Mouse (Mus musculus): ENCODE measurements at regions not wholly inside any gene's neighbourhood (a gene's known extent, or its start where the extent isn't known, plus 50 kb on each side); places are given as distances from the start of the nearest gene placed in this dataset.

DNA sequence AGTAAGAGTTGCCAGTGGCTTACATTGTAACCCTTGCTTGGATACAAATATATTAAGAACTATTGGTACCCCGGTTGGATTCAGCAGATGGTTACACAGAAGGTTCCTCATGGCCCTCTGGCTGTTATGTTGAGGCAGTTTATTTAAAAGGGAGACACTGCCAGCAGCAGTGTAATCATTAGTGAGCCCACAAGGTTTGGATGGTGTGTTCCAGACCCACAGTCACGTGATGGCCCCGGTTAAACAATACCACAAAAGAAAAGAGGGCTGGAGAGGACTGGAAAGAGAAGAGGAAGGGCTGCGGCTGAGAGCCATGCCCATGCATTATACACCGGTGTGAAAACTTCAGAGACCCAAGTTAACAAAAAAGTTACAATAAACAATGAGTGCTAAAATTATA, 392.4 kb upstream of the Pmfbp1 start:
- H3K4me3 ChIP-seq (ENCODE audit: control insufficient read depth, low read depth, low read length): no peak overlapping the region
- no peaks in the 10 kb centered on the region for H3K27me3 ChIP-seq (ENCODE audit: control insufficient read depth, insufficient read depth, low read length)
- no peaks in the 10 kb centered on the region for H3K4me1 ChIP-seq (ENCODE audit: control insufficient read depth, insufficient read depth, low read length)
- TF ChIP-seq POLR2A (IDR thresholded peaks at IDR 0.05; ENCODE audit: control insufficient read depth, low read depth, low read length): no peak
- TF ChIP-seq CTCF (IDR thresholded peaks at IDR 0.05; ENCODE audit: control insufficient read depth, insufficient read depth, insufficient replicate concordance, low read depth, low read length): no peak
- no peaks in the 10 kb centered on the region for H3K36me3 ChIP-seq (ENCODE audit: control insufficient read depth, insufficient read depth, low read length)
- H3K27ac ChIP-seq (ENCODE audit: control insufficient read depth, insufficient read depth, low read depth, low read length): no peak overlapping the region

DNA sequence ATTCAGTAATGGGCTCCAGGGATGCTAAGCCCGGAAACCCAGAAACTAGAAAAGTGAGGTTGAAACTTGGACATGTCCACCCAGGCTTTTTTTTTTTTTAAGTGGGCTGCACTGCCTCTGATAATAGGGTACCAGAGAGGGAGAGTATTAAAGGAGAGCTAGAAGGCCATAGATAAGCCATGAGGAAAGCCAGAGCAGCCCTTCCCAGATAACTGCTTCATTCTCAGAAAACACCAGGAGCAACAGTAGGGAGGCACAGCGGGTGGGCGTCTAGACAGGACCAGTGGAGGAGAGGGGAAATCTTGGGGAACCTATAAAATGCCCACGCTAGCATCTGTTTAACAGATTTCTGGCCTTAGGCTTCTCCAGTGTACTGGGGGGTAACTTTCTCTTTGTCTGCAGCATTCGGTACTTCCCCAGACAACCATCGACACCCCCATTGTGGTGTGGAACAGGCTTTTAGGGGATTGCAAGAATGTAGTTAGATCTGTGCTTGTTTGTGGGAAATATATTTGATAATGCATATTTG, 389.0 kb upstream of the Pmfbp1 start:
- no peak overlapping the region for H3K4me3 ChIP-seq (ENCODE audit: control insufficient read depth, low read depth, low read length)
- H3K36me3 ChIP-seq (ENCODE audit: control insufficient read depth, insufficient read depth, low read length): no peaks in the 10 kb centered on the region
- TF ChIP-seq POLR2A (IDR thresholded peaks at IDR 0.05; ENCODE audit: control insufficient read depth, low read depth, low read length): no peak
- no peak for TF ChIP-seq CTCF (IDR thresholded peaks at IDR 0.05; ENCODE audit: control insufficient read depth, insufficient read depth, insufficient replicate concordance, low read depth, low read length)
- no peaks in the 10 kb centered on the region for H3K27me3 ChIP-seq (ENCODE audit: control insufficient read depth, insufficient read depth, low read length)
- H3K27ac ChIP-seq (ENCODE audit: control insufficient read depth, insufficient read depth, low read depth, low read length): no peak overlapping the region
- no peaks in the 10 kb centered on the region for H3K4me1 ChIP-seq (ENCODE audit: control insufficient read depth, insufficient read depth, low read length)

DNA sequence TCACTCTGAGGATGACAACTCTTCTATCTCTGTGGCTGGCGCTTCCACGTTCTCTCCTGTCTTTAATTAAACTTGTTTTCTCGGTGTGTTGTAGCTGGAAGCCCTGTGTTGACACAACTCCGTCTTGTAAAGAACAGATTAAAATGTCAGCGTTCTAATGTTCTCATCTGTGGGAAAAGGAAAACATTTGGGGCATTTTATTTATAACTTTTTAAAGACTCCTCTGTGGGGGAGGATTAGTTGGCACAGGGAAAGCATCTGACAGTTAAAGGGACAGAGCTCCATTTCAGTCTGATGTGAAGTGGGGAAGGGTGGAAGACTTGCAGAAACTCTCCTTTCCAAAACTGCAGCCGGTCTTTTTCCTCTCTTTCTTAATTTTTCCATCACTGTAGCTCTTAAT, 388.1 kb upstream of the Pmfbp1 start:
- TF ChIP-seq CTCF (IDR thresholded peaks at IDR 0.05; ENCODE audit: control insufficient read depth, insufficient read depth, insufficient replicate concordance, low read depth, low read length): no peak
- TF ChIP-seq POLR2A (IDR thresholded peaks at IDR 0.05; ENCODE audit: control insufficient read depth, low read depth, low read length): no peak
- Histone ChIP-seq H3K4me1 (ENCODE audit: control insufficient read depth, insufficient read depth, low read length) (no peaks in the 10 kb centered on the region), H3K36me3 (ENCODE audit: control insufficient read depth, insufficient read depth, low read length) (no peaks in the 10 kb centered on the region), H3K4me3 (ENCODE audit: control insufficient read depth, low read depth, low read length) (no peak overlapping the region), H3K27me3 (ENCODE audit: control insufficient read depth, insufficient read depth, low read length) (no peaks in the 10 kb centered on the region), H3K27ac (ENCODE audit: control insufficient read depth, insufficient read depth, low read depth, low read length) (no peak overlapping the region)

DNA sequence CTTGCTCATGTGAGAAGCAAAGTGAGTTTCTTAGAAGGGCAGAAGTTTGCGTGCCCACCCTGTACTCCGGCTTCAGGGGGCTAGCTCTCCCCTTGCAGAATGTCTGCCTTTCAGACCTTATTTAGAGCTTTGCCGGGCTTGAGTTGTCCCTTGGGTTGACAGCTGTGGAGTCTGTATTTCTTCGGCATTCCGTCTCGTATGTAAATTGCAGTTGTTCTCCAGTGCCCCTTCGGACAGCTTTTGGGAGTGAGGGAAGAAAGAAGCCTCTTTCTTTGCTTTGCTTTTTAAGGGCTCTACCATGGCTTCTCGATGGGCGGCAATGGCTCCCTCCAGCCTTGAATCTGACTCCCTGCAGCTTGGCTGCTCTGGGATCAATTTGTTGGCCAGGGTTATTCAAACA, 386.9 kb upstream of the Pmfbp1 start:
- Histone ChIP-seq H3K27me3 (ENCODE audit: control insufficient read depth, insufficient read depth, low read length) (no peaks in the 10 kb centered on the region), H3K36me3 (ENCODE audit: control insufficient read depth, insufficient read depth, low read length) (no peaks in the 10 kb centered on the region), H3K27ac (ENCODE audit: control insufficient read depth, insufficient read depth, low read depth, low read length) (no peak overlapping the region), H3K4me1 (ENCODE audit: control insufficient read depth, insufficient read depth, low read length) (no peaks in the 10 kb centered on the region), H3K4me3 (ENCODE audit: control insufficient read depth, low read depth, low read length) (no peak overlapping the region)
- no peak for TF ChIP-seq POLR2A (IDR thresholded peaks at IDR 0.05; ENCODE audit: control insufficient read depth, low read depth, low read length)

DNA sequence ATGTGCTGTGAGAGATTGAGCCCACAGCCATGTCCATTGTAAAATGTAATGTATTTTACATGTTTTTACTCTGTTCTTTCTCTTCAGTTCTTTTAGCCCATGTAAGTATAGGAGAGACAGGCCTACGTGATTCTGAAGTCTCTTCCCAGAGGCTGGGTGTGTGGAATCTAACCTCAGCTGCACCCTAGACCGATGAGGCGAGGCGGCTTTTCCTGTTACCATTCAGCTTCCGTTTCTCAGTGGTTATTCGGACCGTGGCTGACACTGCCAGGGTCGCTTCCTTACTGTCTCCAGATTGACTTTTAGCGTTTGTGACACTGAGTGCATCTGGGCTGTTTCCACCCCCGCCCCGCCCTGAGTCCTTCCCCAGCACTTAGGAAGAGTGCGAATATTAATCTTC, 386.1 kb upstream of the Pmfbp1 start:
- Histone ChIP-seq H3K27ac (ENCODE audit: control insufficient read depth, insufficient read depth, low read depth, low read length) (no peak overlapping the region), H3K36me3 (ENCODE audit: control insufficient read depth, insufficient read depth, low read length) (no peaks in the 10 kb centered on the region), H3K4me1 (ENCODE audit: control insufficient read depth, insufficient read depth, low read length) (no peaks in the 10 kb centered on the region), H3K27me3 (ENCODE audit: control insufficient read depth, insufficient read depth, low read length) (no peaks in the 10 kb centered on the region), H3K4me3 (ENCODE audit: control insufficient read depth, low read depth, low read length) (no peak overlapping the region)
- TF ChIP-seq CTCF (IDR thresholded peaks at IDR 0.05; ENCODE audit: control insufficient read depth, insufficient read depth, insufficient replicate concordance, low read depth, low read length) (no peak), POLR2A (IDR thresholded peaks at IDR 0.05; ENCODE audit: control insufficient read depth, low read depth, low read length) (no peak)

DNA sequence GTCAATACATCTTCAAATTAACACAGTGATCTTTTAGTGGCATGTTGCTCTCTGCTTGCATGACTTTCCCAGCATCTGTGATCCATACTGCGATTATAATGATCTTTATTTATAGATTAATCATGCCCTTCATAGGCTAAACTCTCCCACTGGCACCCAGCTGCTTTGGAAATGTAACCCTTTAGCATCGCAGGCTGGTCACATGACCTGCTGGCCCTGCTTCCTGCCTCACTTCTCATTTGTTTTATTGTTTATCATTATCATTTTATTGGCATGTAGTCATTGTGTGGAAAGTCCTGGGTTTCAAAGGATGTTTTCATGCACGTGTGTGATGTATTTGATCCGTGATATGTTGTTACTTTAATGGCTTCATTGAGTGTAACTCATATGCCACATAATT, 384.4 kb upstream of the Pmfbp1 start:
- Histone ChIP-seq H3K36me3 (ENCODE audit: control insufficient read depth, insufficient read depth, low read length) (no peaks in the 10 kb centered on the region), H3K27ac (ENCODE audit: control insufficient read depth, insufficient read depth, low read depth, low read length) (no peak overlapping the region), H3K4me1 (ENCODE audit: control insufficient read depth, insufficient read depth, low read length) (no peaks in the 10 kb centered on the region), H3K27me3 (ENCODE audit: control insufficient read depth, insufficient read depth, low read length) (no peaks in the 10 kb centered on the region), H3K4me3 (ENCODE audit: control insufficient read depth, low read depth, low read length) (no peak overlapping the region)
- TF ChIP-seq POLR2A (IDR thresholded peaks at IDR 0.05; ENCODE audit: control insufficient read depth, low read depth, low read length) (no peak), CTCF (IDR thresholded peaks at IDR 0.05; ENCODE audit: control insufficient read depth, insufficient read depth, insufficient replicate concordance, low read depth, low read length) (no peak)

DNA sequence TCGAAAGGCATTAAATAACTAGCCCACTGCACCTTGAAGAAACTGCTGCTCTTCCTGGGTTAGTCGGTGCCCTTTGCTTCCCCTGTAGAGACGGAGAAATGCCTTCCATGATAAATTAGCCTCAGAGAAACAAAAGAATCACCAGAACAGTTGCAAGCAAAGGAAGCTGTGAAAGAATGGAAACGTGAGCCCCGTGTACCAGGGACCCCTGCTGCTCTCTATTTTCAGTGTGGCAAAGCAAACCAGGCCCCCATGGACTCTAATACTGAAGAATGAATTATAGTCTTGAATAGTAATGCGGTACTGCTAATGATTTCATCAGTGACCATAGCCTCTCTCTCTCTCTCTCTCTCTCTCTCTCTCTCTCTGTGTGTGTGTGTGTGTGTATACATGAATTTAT, 372.1 kb upstream of the Pmfbp1 start:
- H3K4me1 ChIP-seq (ENCODE audit: control insufficient read depth, insufficient read depth, low read length): no peaks in the 10 kb centered on the region
- no peak overlapping the region for H3K27ac ChIP-seq (ENCODE audit: control insufficient read depth, insufficient read depth, low read depth, low read length)
- no peak overlapping the region for H3K4me3 ChIP-seq (ENCODE audit: control insufficient read depth, low read depth, low read length)
- H3K27me3 ChIP-seq (ENCODE audit: control insufficient read depth, insufficient read depth, low read length): no peaks in the 10 kb centered on the region
- no peaks in the 10 kb centered on the region for H3K36me3 ChIP-seq (ENCODE audit: control insufficient read depth, insufficient read depth, low read length)
- TF ChIP-seq POLR2A (IDR thresholded peaks at IDR 0.05; ENCODE audit: control insufficient read depth, low read depth, low read length): no peak

DNA sequence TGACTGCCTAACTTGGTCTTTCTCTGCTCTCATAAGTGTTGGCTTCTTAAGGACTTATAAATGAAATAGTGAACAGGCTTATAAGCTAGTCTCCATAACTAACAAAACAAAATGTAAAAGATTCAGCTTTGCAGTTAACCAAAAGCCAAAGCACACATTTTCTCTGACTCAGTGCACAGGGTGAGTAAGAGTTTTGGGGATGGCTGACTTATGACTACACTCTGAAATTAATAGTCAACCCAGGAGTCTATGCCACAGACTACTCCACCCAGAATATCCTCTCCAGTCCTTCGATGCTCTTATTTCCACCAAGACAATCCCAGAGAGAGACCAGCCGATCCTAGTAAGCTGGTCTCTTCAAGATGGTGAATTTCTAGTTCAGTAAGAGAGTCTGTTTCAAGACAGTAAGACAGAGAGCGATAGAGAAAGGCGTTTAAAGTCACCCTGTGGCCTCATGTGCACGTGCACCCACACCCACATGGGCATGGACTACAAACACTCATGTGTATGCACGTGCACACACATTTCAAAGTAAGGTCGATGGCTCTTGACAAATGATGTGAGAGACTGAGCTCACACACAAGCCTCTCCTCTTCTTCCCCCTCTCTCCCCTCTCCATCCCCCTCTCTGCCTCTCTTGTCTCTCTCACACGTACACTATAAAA, 351.2 kb upstream of the Pmfbp1 start:
- Histone ChIP-seq H3K27me3 (ENCODE audit: control insufficient read depth, insufficient read depth, low read length) (no peaks in the 10 kb centered on the region), H3K27ac (ENCODE audit: control insufficient read depth, insufficient read depth, low read depth, low read length) (no peak overlapping the region), H3K36me3 (ENCODE audit: control insufficient read depth, insufficient read depth, low read length) (no peaks in the 10 kb centered on the region), H3K4me1 (ENCODE audit: control insufficient read depth, insufficient read depth, low read length) (no peaks in the 10 kb centered on the region), H3K4me3 (ENCODE audit: control insufficient read depth, low read depth, low read length) (no peak overlapping the region)
- TF ChIP-seq POLR2A (IDR thresholded peaks at IDR 0.05; ENCODE audit: control insufficient read depth, low read depth, low read length) (no peak), CTCF (IDR thresholded peaks at IDR 0.05; ENCODE audit: control insufficient read depth, insufficient read depth, insufficient replicate concordance, low read depth, low read length) (no peak)
